Mouse (Mus musculus): ENCODE measurements around the gene Zfp956. TPM values are rescaled to one million over a fixed set of nuclear protein-coding genes. Genes with fewer than 3 reads are reported as not detected.
A peak's percentile ranks its signal among the peaks of the same experiment; 100 is the strongest.
"Not testable (repeated sequence)": the region's sequence is repeated elsewhere in the genome, so short reads cannot be mapped to it uniquely, and the experiment has no call there.

Gene Zfp956
- polyA plus RNA-seq, 1 experiment from 2014 or later = 6.2 TPM

DNA sequence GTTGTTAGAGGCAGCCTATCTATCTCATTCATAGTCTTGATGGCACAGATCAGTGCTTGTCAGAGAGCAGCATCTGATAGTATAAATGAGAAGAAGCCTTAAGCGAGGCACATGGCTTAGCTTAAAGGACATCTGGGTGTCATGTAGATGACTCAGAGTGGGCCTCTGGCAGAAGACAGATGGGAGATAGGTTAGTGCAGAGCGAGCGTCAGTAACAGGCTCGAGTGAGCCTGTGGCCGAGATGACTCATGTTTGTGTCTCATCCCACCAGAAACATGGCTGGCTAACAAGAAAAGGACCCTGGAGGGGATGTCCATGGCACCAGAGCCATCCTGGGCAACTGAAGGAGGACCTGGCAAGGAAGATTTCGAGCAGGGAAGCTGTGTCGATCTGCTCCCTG, 9.9 kb downstream of the Zfp956 start:
- H3K27me3 ChIP-seq = no peaks in the 10 kb centered on the region
- ATAC-seq = peak; percentile 51
- no peak for TF ChIP-seq CTCF (IDR thresholded peaks at IDR 0.05)
- in situ Hi-C loops (cut with MboI; ENCODE audit: low pct_unique_long_range_greater_than_20kb) = no loop called here
- CTCF ChIA-PET = interaction anchor here (3.6 kb wide), 1 partner anchor 16 kb away, joined by 10 read pairs; no protein-coding TSS in a partner anchor
- peak; percentile 22 for DNase-seq (ENCODE audit: low read depth, low spot score)
- POLR2A ChIA-PET = interaction anchor here (0.9 kb wide), 1 partner anchor 10 kb away, joined by 3 read pairs; no protein-coding TSS in a partner anchor

DNA sequence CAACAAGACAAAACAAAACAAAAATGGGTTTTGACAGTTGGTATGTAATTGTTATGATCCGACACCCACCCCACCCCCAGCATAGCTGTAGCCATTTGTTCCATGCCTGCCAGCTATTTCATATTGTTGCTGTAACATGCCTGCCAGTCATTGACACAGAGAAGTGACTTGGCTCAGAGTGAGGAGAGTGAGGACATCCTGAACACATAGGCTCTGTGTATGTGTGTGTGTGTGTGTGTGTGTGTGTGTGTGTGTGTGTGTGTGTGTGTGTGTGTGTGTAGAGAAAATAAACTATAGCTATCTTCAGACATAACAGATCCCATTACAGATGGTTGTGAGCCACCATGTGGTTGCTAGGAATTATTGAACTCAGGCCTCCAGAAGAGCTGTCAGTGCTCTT, 15.0 kb downstream of the Zfp956 start:
- ATAC-seq; H3K27me3 ChIP-seq; in situ Hi-C loops (cut with MboI; ENCODE audit: low pct_unique_long_range_greater_than_20kb); DNase-seq (ENCODE audit: low read depth, low spot score): not testable (repeated sequence)
- ChIA-PET POLR2A (interaction anchor here (0.9 kb wide), 1 partner anchor 11 kb away, joined by 5 read pairs; no protein-coding TSS in a partner anchor), CTCF (interaction anchor here (1.1 to 1.8 kb wide), 2 partner anchors 11 kb away, joined by 3 to 11 read pairs; no protein-coding TSS in a partner anchor)

DNA sequence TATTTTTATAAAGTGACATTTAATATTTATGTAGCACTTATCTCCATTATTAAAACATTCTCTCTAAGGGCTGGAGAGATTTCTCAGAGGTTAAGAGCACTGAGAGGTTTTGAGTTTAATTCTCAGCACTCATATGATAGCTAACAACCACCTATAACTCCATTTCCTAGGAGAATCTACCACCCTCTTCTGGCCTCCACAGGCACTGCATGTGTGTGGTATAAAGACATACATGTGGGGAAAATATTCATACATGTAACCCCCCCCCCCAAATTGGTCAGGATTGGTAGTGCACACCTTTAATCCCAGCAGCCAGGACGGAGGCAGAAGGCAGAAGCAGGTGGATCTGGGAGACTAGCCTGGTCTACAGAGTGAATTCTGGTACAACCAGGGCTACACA, 21.4 kb downstream of the Zfp956 start:
- CTCF ChIA-PET = interaction anchor here (1.0 kb wide), 1 partner anchor 13 kb away, joined by 3 read pairs; no protein-coding TSS in a partner anchor
- POLR2A ChIA-PET = interaction anchor here (0.6 kb wide), 1 partner anchor 113 kb away, joined by 10 read pairs; no protein-coding TSS in a partner anchor
- no peaks in the 10 kb centered on the region for H3K27me3 ChIP-seq
- ATAC-seq (no peak), DNase-seq (ENCODE audit: low read depth, low spot score) (no peak)
- in situ Hi-C loops (cut with MboI; ENCODE audit: low pct_unique_long_range_greater_than_20kb) = no loop called here
- TF ChIP-seq CTCF (IDR thresholded peaks at IDR 0.05) = peak; percentile 37

DNA sequence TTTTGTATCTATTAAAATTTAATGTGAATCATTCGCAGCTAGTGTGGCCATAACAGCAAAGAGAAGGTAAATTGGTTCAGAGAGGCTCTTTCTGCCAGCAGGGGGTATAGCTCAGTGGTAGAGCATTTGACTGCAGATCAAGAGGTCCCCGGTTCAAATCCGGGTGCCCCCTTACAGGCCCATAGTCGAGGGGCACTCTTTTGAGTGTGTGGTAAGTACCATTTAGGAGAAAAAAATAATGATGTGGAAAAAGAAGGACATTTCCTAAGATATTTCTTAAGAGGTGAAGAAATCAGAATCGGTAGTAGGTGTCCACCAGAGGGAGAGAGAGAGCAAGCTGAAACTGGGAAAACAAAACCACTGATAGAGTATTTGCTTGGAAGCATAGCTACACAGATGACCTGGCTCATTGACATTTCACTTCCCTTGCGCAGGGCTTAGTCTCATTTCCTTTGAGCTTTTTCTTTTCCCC, 25.7 kb downstream of the Zfp956 start:
- in situ Hi-C loops (cut with MboI; ENCODE audit: low pct_unique_long_range_greater_than_20kb) = no loop called here
- peak; percentile 77 for TF ChIP-seq CTCF (IDR thresholded peaks at IDR 0.05)
- ChIA-PET POLR2A (interaction anchor here (0.7 to 1.4 kb wide), 4 partner anchors 10 to 143 kb away, joined by 3 to 5 read pairs (median 4); partner anchors contain the start of gene Zfp777), CTCF (interaction anchor here (0.6 to 2.6 kb wide), 26 partner anchors 8 to 102 kb away, joined by 3 to 12 read pairs (median 4); partner anchors contain the start of genes Zfp212 and Zfp282)
- ATAC-seq (peak; percentile 86), DNase-seq (ENCODE audit: low read depth, low spot score) (peak; percentile 59)
- H3K27me3 ChIP-seq = no peaks in the 10 kb centered on the region

DNA sequence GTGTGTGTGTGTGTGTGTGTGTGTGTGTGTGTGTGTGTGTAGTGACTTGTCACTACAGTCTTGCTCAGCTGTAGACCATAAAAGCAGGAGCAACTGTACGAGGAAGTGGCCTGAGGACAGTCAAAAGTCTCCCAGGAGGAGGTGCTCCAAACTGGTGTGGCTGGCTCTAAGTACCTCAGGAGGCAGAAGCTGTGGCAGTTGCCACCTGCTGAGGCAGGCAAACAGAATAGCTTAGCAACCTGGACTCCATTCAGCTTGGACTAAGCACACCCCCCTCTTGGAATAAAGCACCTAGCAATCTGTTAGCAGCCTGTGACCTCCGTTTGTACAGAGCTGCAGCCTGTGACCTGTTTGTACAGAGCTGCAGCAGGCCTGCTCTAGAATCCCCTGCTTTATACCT, 30.7 kb downstream of the Zfp956 start:
- ATAC-seq (no peak), DNase-seq (ENCODE audit: low read depth, low spot score) (no peak)
- TF ChIP-seq CTCF (IDR thresholded peaks at IDR 0.05) = no peak
- ChIA-PET POLR2A (no interaction called here), CTCF (no interaction called here)
- no peaks in the 10 kb centered on the region for H3K27me3 ChIP-seq
- in situ Hi-C loops (cut with MboI; ENCODE audit: low pct_unique_long_range_greater_than_20kb) = loop anchor here (5.0 kb wide), 1 partner anchor 98 kb away; no protein-coding TSS in a partner anchor

DNA sequence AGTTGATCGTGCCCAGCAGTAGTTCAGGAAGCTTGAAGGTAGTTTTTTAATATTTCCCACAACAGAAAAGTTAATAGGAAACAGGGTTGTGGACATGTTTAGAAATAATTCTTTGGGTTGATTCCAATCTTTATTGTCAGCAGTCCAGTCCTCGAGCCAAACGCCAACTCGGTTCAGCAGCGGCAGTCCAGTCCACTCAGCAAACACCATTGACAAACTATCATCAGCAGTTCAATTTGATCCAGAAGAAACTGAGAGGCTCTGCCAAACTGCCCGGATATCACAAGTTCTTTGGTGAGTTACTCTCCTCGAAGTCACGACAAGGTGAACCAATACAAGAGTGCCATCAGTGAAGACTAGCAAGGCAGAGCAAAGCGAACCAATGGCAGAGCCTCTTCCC, 42.5 kb downstream of the Zfp956 start:
- ATAC-seq (no peak), DNase-seq (ENCODE audit: low read depth, low spot score) (no peak)
- POLR2A ChIA-PET = no interaction called here
- no peak for TF ChIP-seq CTCF (IDR thresholded peaks at IDR 0.05)
- in situ Hi-C loops (cut with MboI; ENCODE audit: low pct_unique_long_range_greater_than_20kb) = no loop called here
- CTCF ChIA-PET = no interaction called here
- no peaks in the 10 kb centered on the region for H3K27me3 ChIP-seq

DNA sequence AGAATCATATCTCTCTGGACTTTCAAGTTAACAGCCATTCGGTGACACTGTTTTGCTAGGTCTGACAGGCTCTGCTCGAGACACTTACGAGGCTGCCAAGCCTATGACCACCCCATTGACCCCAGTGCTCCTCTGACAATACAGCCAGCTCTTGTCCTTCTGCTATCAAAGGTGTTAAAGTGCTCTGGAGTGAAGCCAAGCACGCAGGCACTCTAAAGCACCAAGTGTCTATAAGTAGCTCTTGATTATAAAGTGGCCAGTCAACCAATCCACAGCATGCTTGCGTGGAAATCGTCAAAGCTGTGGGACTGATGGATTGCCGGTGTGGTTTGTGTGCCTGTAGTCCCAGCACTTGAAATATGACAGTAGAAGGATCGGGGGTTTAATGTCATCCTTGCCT, 57.5 kb downstream of the Zfp956 start:
- no peak for DNase-seq (ENCODE audit: low read depth, low spot score)
- in situ Hi-C loops (cut with MboI; ENCODE audit: low pct_unique_long_range_greater_than_20kb) = no loop called here
- no peaks in the 10 kb centered on the region for H3K27me3 ChIP-seq
- ChIA-PET POLR2A (no interaction called here), CTCF (interaction anchor here (1.4 kb wide), 1 partner anchor 13 kb away, joined by 4 read pairs; no protein-coding TSS in a partner anchor)
- ATAC-seq = no peak
- no peak for TF ChIP-seq CTCF (IDR thresholded peaks at IDR 0.05)

Other genes starting within 250 kb of the Zfp956 start
- gene Pdia4, start 140.0 kb upstream of the Zfp956 start, polyA plus RNA-seq (2021) = 241 TPM
- gene Zfp786, start 122.5 kb upstream of the Zfp956 start, polyA plus RNA-seq (2021) = 0.82 TPM
- 7.0 TPM for gene Zfp398, start 117.7 kb upstream of the Zfp956 start, polyA plus RNA-seq (2021)
- gene Zfp282, start 76.2 kb upstream of the Zfp956 start, polyA plus RNA-seq (2021) = 9.5 TPM
- gene Zfp212, start 32.9 kb upstream of the Zfp956 start, polyA plus RNA-seq (2021) = 17.7 TPM
- gene Zfp777, start 95.5 kb downstream of the Zfp956 start, polyA plus RNA-seq (2021) = 36.1 TPM
- gene Zfp746, start 133.2 kb downstream of the Zfp956 start, polyA plus RNA-seq (2021) = 27.9 TPM